Mouse (Mus musculus) ES-E14 (cell line): ENCODE measurements around the gene Cabp4. TPM values are rescaled to one million over a fixed set of nuclear protein-coding genes. Genes with fewer than 3 reads are reported as not detected.

ENCODE experiments used
- DNase-seq: peaks from one replicate; pipeline ENCODE4 v3.0.0-alpha.2; 2013; ENCODE audit warnings: low read depth, low spot score
- H3K27ac ChIP-seq: 2 replicates; pipeline ENCODE4 v1.5.1; 2012; ENCODE audit warnings: low read depth, mild to moderate bottlenecking, low read length, moderate library complexity, mixed read lengths; ENCODE audit not compliant: poor library complexity, insufficient read depth, severe bottlenecking
- H3K36me3 ChIP-seq: 2 replicates; pipeline ENCODE4 v1.6.1; 2012; ENCODE audit warnings: mild to moderate bottlenecking, low read length, moderate library complexity, mixed read lengths; ENCODE audit not compliant: control insufficient read depth, poor library complexity, insufficient read depth, severe bottlenecking
- H3K4me1 ChIP-seq, 2 experiments: fragments of 150-350 bp in 1 of 2; sonication (generic) in 1 of 2; 2 replicates each; pipeline ENCODE4 v1.6.1; 2012; ENCODE audit warnings: low read length in 2 of 2, mild to moderate bottlenecking in 1 of 2, mixed read lengths in 1 of 2; ENCODE audit not compliant: control insufficient read depth in 2 of 2, insufficient read depth in 2 of 2, poor library complexity in 1 of 2
- H3K4me3 ChIP-seq, 2 experiments: fragments of 150-350 bp in 1 of 2; sonication (generic) in 1 of 2; 2 replicates each; pipeline ENCODE4 v1.5.1; 2012; ENCODE audit warnings: low read length in 2 of 2, low read depth in 1 of 2, mild to moderate bottlenecking in 1 of 2, mixed read lengths in 1 of 2; ENCODE audit not compliant: insufficient read depth in 1 of 2, poor library complexity in 1 of 2, severe bottlenecking in 1 of 2
- H3K9ac ChIP-seq: 2 replicates; pipeline ENCODE4 v1.6.1; 2012; ENCODE audit warnings: low read depth, mild to moderate bottlenecking, low read length, mixed read lengths; ENCODE audit not compliant: poor library complexity, insufficient read depth, severe bottlenecking
- H3K9me3 ChIP-seq: fragments of 150-350 bp; sonication (generic); 2 replicates; pipeline ENCODE4 v1.6.1; 2012; ENCODE audit warnings: low read depth, mild to moderate bottlenecking, low read length; ENCODE audit not compliant: control insufficient read depth, insufficient read depth
- CHD2 ChIP-seq: IDR thresholded peaks from 2 replicates; pipeline ENCODE4 v1.6.1; 2014; ENCODE audit warnings: mild to moderate bottlenecking, low read depth, low read length, inconsistent platforms
- HCFC1 ChIP-seq: IDR thresholded peaks from 2 replicates; pipeline ENCODE4 v1.6.1; 2012; ENCODE audit warnings: low read length, inconsistent platforms, borderline replicate concordance; ENCODE audit not compliant: insufficient read depth
- MAFK ChIP-seq: IDR thresholded peaks from 2 replicates; pipeline ENCODE4 v1.6.1; 2014; ENCODE audit warnings: mild to moderate bottlenecking, low read depth, low read length, inconsistent platforms; ENCODE audit not compliant: insufficient read depth
- ZC3H11A ChIP-seq: IDR thresholded peaks from 2 replicates; pipeline ENCODE4 v1.6.1; 2012; ENCODE audit warnings: low read depth, mild to moderate bottlenecking, inconsistent platforms, low read length, borderline replicate concordance
- ZNF384 ChIP-seq: IDR thresholded peaks from 2 replicates; pipeline ENCODE4 v1.6.1; 2012; ENCODE audit warnings: low read depth, low read length, inconsistent platforms
- in situ Hi-C, 2 experiments: fragments of 600-800 bp; cut with MboI; formaldehyde crosslinking; loops; one replicate each; pipeline ENCODE4 v1.15.1; 2025; ENCODE audit warnings: low sequenced_read_pairs in 2 of 2, inconsistent platforms in 1 of 2; ENCODE audit not compliant: unreplicated experiment in 2 of 2
- total RNA-seq: library from RNA; depleted of rRNA; stranded (reverse); fragments of 300-350 nt; gene quantifications from 2 replicates; pipeline ENCODE4 v1.2.3, GENCODE M21; 2012

Gene Cabp4
- total RNA-seq, 1 experiment, result 1.8 TPM

- Histone ChIP-seq H3K4me3 (no peak overlapping the region), H3K9ac (no peak overlapping the region), H3K36me3 (peaks cover 19% of the 10 kb centered on the region; the same call in 1 of the 2 replicates), H3K27ac (no peak overlapping the region), H3K9me3 (no peaks in the 10 kb centered on the region), H3K4me1 (peaks cover 0 to 4% of the 10 kb centered on the region in 2 experiments; a peak in 1 of 4 replicates)
- DNase-seq, result no peak
- in situ Hi-C loops, result no loop called here
- TF ChIP-seq ZC3H11A, result no peak
- TF ChIP-seq CHD2, result no peak
- no peak for TF ChIP-seq MAFK
Observed at GRCm38 (mm10) chr19:4117006-4117405, 26.8 kb downstream of the Cabp4 start.

GRCm38 (mm10) chr19:4115816-4116215, 28.0 kb downstream of the Cabp4 start:
- Histone ChIP-seq H3K4me3 (no peak overlapping the region), H3K9me3 (no peaks in the 10 kb centered on the region), H3K36me3 (peaks cover 19% of the 10 kb centered on the region; the same call in 1 of the 2 replicates), H3K9ac (no peak overlapping the region), H3K4me1 (peaks cover 0 to 4% of the 10 kb centered on the region in 2 experiments; a peak in 1 of 4 replicates), H3K27ac (no peak overlapping the region)
- DNase-seq, result no peak
- in situ Hi-C loops, result no loop called here
- no peak for TF ChIP-seq ZC3H11A
- no peak for TF ChIP-seq MAFK
- TF ChIP-seq CHD2, result no peak
- no peak for TF ChIP-seq HCFC1
- no peak for TF ChIP-seq ZNF384

GRCm38 (mm10) chr19:4115144-4115543, 28.7 kb downstream of the Cabp4 start:
- no peak for DNase-seq
- TF ChIP-seq MAFK, result no peak
- Histone ChIP-seq H3K36me3 (peaks cover 19% of the 10 kb centered on the region; the same call in 1 of the 2 replicates), H3K9me3 (no peaks in the 10 kb centered on the region), H3K4me1 (no peaks in the 10 kb centered on the region; a peak in 1 of 4 replicates), H3K27ac (no peak overlapping the region), H3K9ac (no peak overlapping the region), H3K4me3 (no peak overlapping the region)
- in situ Hi-C loops, result no loop called here

- Histone ChIP-seq H3K9me3 (no peaks in the 10 kb centered on the region), H3K4me1 (no peaks in the 10 kb centered on the region; a peak in 1 of 4 replicates), H3K9ac (no peak overlapping the region), H3K27ac (no peak overlapping the region), H3K4me3 (no peak overlapping the region), H3K36me3 (peaks cover 19% of the 10 kb centered on the region; the same call in 1 of the 2 replicates)
- DNase-seq, result no peak
- in situ Hi-C loops, result no loop called here
- TF ChIP-seq CHD2 (no peak), ZNF384 (no peak), ZC3H11A (no peak), MAFK (no peak)
Observed at GRCm38 (mm10) chr19:4114551-4114950, 29.3 kb downstream of the Cabp4 start.

- Histone ChIP-seq H3K9ac (no peak overlapping the region), H3K36me3 (peaks cover 19% of the 10 kb centered on the region; the same call in 1 of the 2 replicates)
Observed at GRCm38 (mm10) chr19:4113806-4114230, 30.0 kb downstream of the Cabp4 start.

More at GRCm38 (mm10) chr19:4113806-4114230, 30.0 kb downstream of the Cabp4 start:
- TF ChIP-seq ZC3H11A (no peak), ZNF384 (no peak), MAFK (no peak), CHD2 (no peak), HCFC1 (no peak)
- Histone ChIP-seq H3K27ac (no peak overlapping the region), H3K4me1 (no peaks in the 10 kb centered on the region; a peak in 1 of 4 replicates), H3K4me3 (no peak overlapping the region), H3K9me3 (no peaks in the 10 kb centered on the region)
- in situ Hi-C loops, result no loop called here
- DNase-seq, result no peak
